Mouse (Mus musculus) thymus, adult 2 months (tissue): ENCODE results near the gene A730049H05Rik.

ENCODE experiments used
- CTCF ChIP-seq: fragments of 200-500 bp; IDR thresholded peaks from 2 replicates; pipeline ENCODE4 v1.5.1; 2012; ENCODE audit warnings: mild to moderate bottlenecking, control low read depth, low read length, moderate library complexity, borderline replicate concordance; ENCODE audit not compliant: control insufficient read depth, poor library complexity, insufficient read depth; ENCODE audit errors: extremely low read depth
- POLR2A ChIP-seq: fragments of 200-500 bp; IDR thresholded peaks from 2 replicates; pipeline ENCODE4 v1.6.1; 2012; ENCODE audit warnings: mild to moderate bottlenecking, low read length, control low read depth, moderate library complexity; ENCODE audit not compliant: control insufficient read depth, poor library complexity, insufficient read depth; ENCODE audit errors: extremely low read depth

- TF ChIP-seq CTCF (no peak), POLR2A (no peak)
Measured at GRCm38 (mm10) chr6:92803213-92803612, 13.1 kb upstream of the A730049H05Rik start.
